Mouse (Mus musculus): ENCODE results near the gene St7l. TPM values are rescaled to one million over a fixed set of nuclear protein-coding genes. Genes with fewer than 3 reads are reported as not detected.
A peak's percentile ranks its signal among the peaks of the same experiment; 100 is the strongest.
"Not testable (repeated sequence)": the region's sequence is repeated elsewhere in the genome, so short reads cannot be mapped to it uniquely, and the experiment has no call there.

Gene St7l
- polyA plus RNA-seq, 1 experiment from 2014 or later = 37.8 TPM

GRCm38 (mm10) chr3:104865341-104865788 lies 1.6 kb downstream of the St7l start:
- under 1% methylated on average over 12 of the region's 12 CpGs for WGBS
- H3K9ac ChIP-seq (ENCODE audit: low read length) = peak overlapping the region; percentile 96
- H3K27me3 ChIP-seq (replicated peaks; ENCODE audit: control insufficient read depth, insufficient read depth, low read length) = no peaks in the 10 kb centered on the region
- DNase-seq (ENCODE audit: low spot score) = no peak
- peak; percentile 8 for ATAC-seq
- peaks cover 18% of the 10 kb centered on the region for H3K4me1 ChIP-seq (ENCODE audit: control insufficient read depth, insufficient read depth, low read length)
- H3K27ac ChIP-seq (ENCODE audit: low read depth, low read length) = peak overlapping the region; percentile 94
- peak overlapping the region; percentile 98 for H3K4me3 ChIP-seq (ENCODE audit: low read depth, low read length)
- H3K4me2 ChIP-seq (ENCODE audit: low read length) = peak overlapping the region; percentile 72
- peaks cover 10% of the 10 kb centered on the region; the same call in 1 of the 2 replicates for H3K36me3 ChIP-seq (ENCODE audit: control insufficient read depth, insufficient read depth, low read length)
- no peaks in the 10 kb centered on the region for H3K9me3 ChIP-seq (replicated peaks; ENCODE audit: control insufficient read depth, low read length)

GRCm38 (mm10) chr3:104866674-104867073 lies 2.9 kb downstream of the St7l start:
- peak overlapping the region; percentile 72 for H3K4me2 ChIP-seq (ENCODE audit: low read length)
- not testable (repeated sequence) for H3K4me3 ChIP-seq (ENCODE audit: low read depth, low read length); H3K27ac ChIP-seq (ENCODE audit: low read depth, low read length); H3K9me3 ChIP-seq (replicated peaks; ENCODE audit: control insufficient read depth, low read length); ATAC-seq; DNase-seq (ENCODE audit: low spot score); H3K27me3 ChIP-seq (replicated peaks; ENCODE audit: control insufficient read depth, insufficient read depth, low read length); H3K9ac ChIP-seq (ENCODE audit: low read length)
- H3K36me3 ChIP-seq (ENCODE audit: control insufficient read depth, insufficient read depth, low read length) = peaks cover 22% of the 10 kb centered on the region
- H3K4me1 ChIP-seq (ENCODE audit: control insufficient read depth, insufficient read depth, low read length) = peaks cover 18% of the 10 kb centered on the region

GRCm38 (mm10) chr3:104869611-104870010 lies 5.8 kb downstream of the St7l start:
- ATAC-seq (no peak), DNase-seq (ENCODE audit: low spot score) (peak; percentile 3)
- Histone ChIP-seq H3K27me3 (replicated peaks; ENCODE audit: control insufficient read depth, insufficient read depth, low read length) (no peaks in the 10 kb centered on the region), H3K9me3 (replicated peaks; ENCODE audit: control insufficient read depth, low read length) (no peaks in the 10 kb centered on the region), H3K9ac (ENCODE audit: low read length) (no peak overlapping the region), H3K4me1 (ENCODE audit: control insufficient read depth, insufficient read depth, low read length) (peaks cover 10% of the 10 kb centered on the region), H3K4me3 (ENCODE audit: low read depth, low read length) (no peak overlapping the region), H3K27ac (ENCODE audit: low read depth, low read length) (no peak overlapping the region), H3K4me2 (ENCODE audit: low read length) (no peak overlapping the region), H3K36me3 (ENCODE audit: control insufficient read depth, insufficient read depth, low read length) (peaks cover 49% of the 10 kb centered on the region)

- H3K4me3 ChIP-seq (ENCODE audit: low read depth, low read length) = no peak overlapping the region
- H3K4me1 ChIP-seq (ENCODE audit: control insufficient read depth, insufficient read depth, low read length) = no peaks in the 10 kb centered on the region
- H3K4me2 ChIP-seq (ENCODE audit: low read length) = no peak overlapping the region
- H3K9me3 ChIP-seq (replicated peaks; ENCODE audit: control insufficient read depth, low read length) = no peaks in the 10 kb centered on the region
- 93% methylated on average over 3 of the region's 3 CpGs for WGBS
- H3K27ac ChIP-seq (ENCODE audit: low read depth, low read length) = no peak overlapping the region
- no peak overlapping the region for H3K9ac ChIP-seq (ENCODE audit: low read length)
- no peaks in the 10 kb centered on the region for H3K27me3 ChIP-seq (replicated peaks; ENCODE audit: control insufficient read depth, insufficient read depth, low read length)
- H3K36me3 ChIP-seq (ENCODE audit: control insufficient read depth, insufficient read depth, low read length) = peaks cover 29% of the 10 kb centered on the region
- DNase-seq (ENCODE audit: low spot score) = no peak
- ATAC-seq = no peak
Measured at GRCm38 (mm10) chr3:104888585-104888984, 24.8 kb downstream of the St7l start.

GRCm38 (mm10) chr3:104896141-104896540 lies 32.3 kb downstream of the St7l start:
- ATAC-seq = no peak
- Histone ChIP-seq H3K4me1 (ENCODE audit: control insufficient read depth, insufficient read depth, low read length) (no peaks in the 10 kb centered on the region), H3K9me3 (replicated peaks; ENCODE audit: control insufficient read depth, low read length) (no peaks in the 10 kb centered on the region), H3K4me3 (ENCODE audit: low read depth, low read length) (no peak overlapping the region), H3K9ac (ENCODE audit: low read length) (no peak overlapping the region), H3K27ac (ENCODE audit: low read depth, low read length) (no peak overlapping the region), H3K4me2 (ENCODE audit: low read length) (no peak overlapping the region), H3K36me3 (ENCODE audit: control insufficient read depth, insufficient read depth, low read length) (peaks cover 40% of the 10 kb centered on the region), H3K27me3 (replicated peaks; ENCODE audit: control insufficient read depth, insufficient read depth, low read length) (no peaks in the 10 kb centered on the region)
- WGBS = 17% methylated on average over 3 of the region's 3 CpGs
- peak; percentile 56 for DNase-seq (ENCODE audit: low spot score)

- Histone ChIP-seq H3K27ac (ENCODE audit: low read depth, low read length) (no peak overlapping the region), H3K36me3 (ENCODE audit: control insufficient read depth, insufficient read depth, low read length) (peaks cover 36% of the 10 kb centered on the region), H3K4me2 (ENCODE audit: low read length) (no peak overlapping the region), H3K9ac (ENCODE audit: low read length) (no peak overlapping the region), H3K9me3 (replicated peaks; ENCODE audit: control insufficient read depth, low read length) (no peaks in the 10 kb centered on the region), H3K4me1 (ENCODE audit: control insufficient read depth, insufficient read depth, low read length) (no peaks in the 10 kb centered on the region), H3K27me3 (replicated peaks; ENCODE audit: control insufficient read depth, insufficient read depth, low read length) (no peaks in the 10 kb centered on the region), H3K4me3 (ENCODE audit: low read depth, low read length) (no peak overlapping the region)
- 93% methylated on average over 4 of the region's 4 CpGs for WGBS
- ATAC-seq (no peak), DNase-seq (ENCODE audit: low spot score) (no peak)
Measured at GRCm38 (mm10) chr3:104901154-104901553, 37.3 kb downstream of the St7l start.

GRCm38 (mm10) chr3:104905389-104905788 lies 41.6 kb downstream of the St7l start:
- no peak for DNase-seq (ENCODE audit: low spot score)
- Histone ChIP-seq H3K36me3 (ENCODE audit: control insufficient read depth, insufficient read depth, low read length) (peaks cover 24% of the 10 kb centered on the region; the same call in 1 of the 2 replicates), H3K9ac (ENCODE audit: low read length) (no peak overlapping the region), H3K4me1 (ENCODE audit: control insufficient read depth, insufficient read depth, low read length) (no peaks in the 10 kb centered on the region), H3K4me2 (ENCODE audit: low read length) (no peak overlapping the region), H3K27ac (ENCODE audit: low read depth, low read length) (no peak overlapping the region), H3K27me3 (replicated peaks; ENCODE audit: control insufficient read depth, insufficient read depth, low read length) (no peaks in the 10 kb centered on the region), H3K4me3 (ENCODE audit: low read depth, low read length) (no peak overlapping the region), H3K9me3 (replicated peaks; ENCODE audit: control insufficient read depth, low read length) (no peaks in the 10 kb centered on the region)
- 91% methylated on average over 4 of the region's 4 CpGs for WGBS
- no peak for ATAC-seq

- Histone ChIP-seq H3K9ac (ENCODE audit: low read length) (no peak overlapping the region), H3K9me3 (replicated peaks; ENCODE audit: control insufficient read depth, low read length) (no peaks in the 10 kb centered on the region), H3K27ac (ENCODE audit: low read depth, low read length) (no peak overlapping the region), H3K27me3 (replicated peaks; ENCODE audit: control insufficient read depth, insufficient read depth, low read length) (no peaks in the 10 kb centered on the region), H3K36me3 (ENCODE audit: control insufficient read depth, insufficient read depth, low read length) (peaks cover 24% of the 10 kb centered on the region; the same call in 1 of the 2 replicates), H3K4me1 (ENCODE audit: control insufficient read depth, insufficient read depth, low read length) (no peaks in the 10 kb centered on the region), H3K4me3 (ENCODE audit: low read depth, low read length) (no peak overlapping the region), H3K4me2 (ENCODE audit: low read length) (no peak overlapping the region)
- WGBS = 93% methylated on average over 3 of the region's 3 CpGs
- DNase-seq (ENCODE audit: low spot score) (no peak), ATAC-seq (no peak)
Measured at GRCm38 (mm10) chr3:104906007-104906406, 42.2 kb downstream of the St7l start.

GRCm38 (mm10) chr3:104909195-104909594 lies 45.4 kb downstream of the St7l start:
- H3K4me1 ChIP-seq (ENCODE audit: control insufficient read depth, insufficient read depth, low read length) = no peaks in the 10 kb centered on the region
- H3K4me3 ChIP-seq (ENCODE audit: low read depth, low read length) = no peak overlapping the region
- WGBS = 89% methylated on average over 6 of the region's 6 CpGs
- H3K27me3 ChIP-seq (replicated peaks; ENCODE audit: control insufficient read depth, insufficient read depth, low read length) = no peaks in the 10 kb centered on the region
- no peaks in the 10 kb centered on the region for H3K9me3 ChIP-seq (replicated peaks; ENCODE audit: control insufficient read depth, low read length)
- peaks cover 20% of the 10 kb centered on the region; the same call in 1 of the 2 replicates for H3K36me3 ChIP-seq (ENCODE audit: control insufficient read depth, insufficient read depth, low read length)
- no peak overlapping the region for H3K27ac ChIP-seq (ENCODE audit: low read depth, low read length)
- DNase-seq (ENCODE audit: low spot score) (no peak), ATAC-seq (no peak)
- no peak overlapping the region for H3K9ac ChIP-seq (ENCODE audit: low read length)
- no peak overlapping the region for H3K4me2 ChIP-seq (ENCODE audit: low read length)
